Mouse (Mus musculus): Measurements from ENCODE around the gene Ccl1.

The Ccl1 gene

GRCm38 (mm10) chr11:82305590-82305989 is at the start of gene Ccl1:
Ccl1 (minus strand) TSS chr11:82305690.
- DNase-seq (ENCODE audit: low read depth, low spot score): no peak

- no peak for DNase-seq (ENCODE audit: low read depth, low spot score)
Measured at GRCm38 (mm10) chr11:82351039-82351438, 45.5 kb upstream of the Ccl1 start.

GRCm38 (mm10) chr11:82340900-82341299 is 35.4 kb upstream of the Ccl1 start:
- DNase-seq (ENCODE audit: low read depth, low spot score): no peak

GRCm38 (mm10) chr11:82340416-82340815 is 34.9 kb upstream of the Ccl1 start:
- DNase-seq (ENCODE audit: low read depth, low spot score): no peak

GRCm38 (mm10) chr11:82339921-82340401 is 34.5 kb upstream of the Ccl1 start:
- DNase-seq (ENCODE audit: low read depth, low spot score): no peak

GRCm38 (mm10) chr11:82313153-82313552 is 7.7 kb upstream of the Ccl1 start:
- DNase-seq (ENCODE audit: low read depth, low spot score): no peak

GRCm38 (mm10) chr11:82310336-82311045 is 5.0 kb upstream of the Ccl1 start:
- DNase-seq (ENCODE audit: low read depth, low spot score): no peak

GRCm38 (mm10) chr11:82297895-82298294 is 7.6 kb downstream of the Ccl1 start:
- DNase-seq (ENCODE audit: low read depth, low spot score): no peak

GRCm38 (mm10) chr11:82290841-82291240 is 14.6 kb downstream of the Ccl1 start:
- DNase-seq (ENCODE audit: low read depth, low spot score): no peak

- no peak for DNase-seq (ENCODE audit: low read depth, low spot score)
Measured at GRCm38 (mm10) chr11:82274149-82274812, 31.2 kb downstream of the Ccl1 start.

GRCm38 (mm10) chr11:82259131-82259530 is 46.4 kb downstream of the Ccl1 start:
- DNase-seq (ENCODE audit: low read depth, low spot score): no peak

GRCm38 (mm10) chr11:82255601-82256000 is 49.9 kb downstream of the Ccl1 start:
- DNase-seq (ENCODE audit: low read depth, low spot score): no peak

- no peak for DNase-seq (ENCODE audit: low read depth, low spot score)
Measured at GRCm38 (mm10) chr11:82253421-82253820, 52.1 kb downstream of the Ccl1 start.

GRCm38 (mm10) chr11:82251251-82251650 is 54.2 kb downstream of the Ccl1 start:
- DNase-seq (ENCODE audit: low read depth, low spot score): no peak

- DNase-seq (ENCODE audit: low read depth, low spot score): no peak
Measured at GRCm38 (mm10) chr11:82249945-82250344, 55.5 kb downstream of the Ccl1 start.

GRCm38 (mm10) chr11:82237439-82237838 is 68.1 kb downstream of the Ccl1 start:
- DNase-seq (ENCODE audit: low read depth, low spot score): no peak

- peak; percentile 60 for DNase-seq (ENCODE audit: low read depth, low spot score)
Measured at GRCm38 (mm10) chr11:82235551-82236207, 69.8 kb downstream of the Ccl1 start.

GRCm38 (mm10) chr11:82233991-82234390 is 71.5 kb downstream of the Ccl1 start:
- DNase-seq (ENCODE audit: low read depth, low spot score): no peak

- DNase-seq (ENCODE audit: low read depth, low spot score): no peak
Measured at GRCm38 (mm10) chr11:82226976-82227375, 78.5 kb downstream of the Ccl1 start.

- DNase-seq (ENCODE audit: low read depth, low spot score): no peak
Measured at GRCm38 (mm10) chr11:82225936-82226335, 79.6 kb downstream of the Ccl1 start.

GRCm38 (mm10) chr11:82216531-82216930 is 89.0 kb downstream of the Ccl1 start:
- no peak for DNase-seq (ENCODE audit: low read depth, low spot score)

GRCm38 (mm10) chr11:82214405-82214804 is 91.1 kb downstream of the Ccl1 start:
- DNase-seq (ENCODE audit: low read depth, low spot score): peak; percentile 91

Measured in CD4-positive helper T cell, adult 2 months (primary cell).